Mouse (Mus musculus) ZHBTc4 (cell line): ENCODE results near the gene Slc25a35.
"Not testable (repeated sequence)": the region's sequence is repeated elsewhere in the genome, so short reads cannot be mapped to it uniquely, and the experiment has no call there.

Experiments used
- DNase-seq: peaks from one replicate; pipeline ENCODE4 v3.0.0-alpha.2; 2011; ENCODE audit warnings: low read depth, low spot score

Slc25a35 gene

GRCm38 (mm10) chr11:68961596-68961995, 6.3 kb upstream of the Slc25a35 start:
- DNase-seq, result no peak

- not testable (repeated sequence) for DNase-seq
These were observed 5.8 kb upstream of the Slc25a35 start for GRCm38 (mm10) chr11:68962159-68962558.

- DNase-seq, result no peak
These were observed 4.5 kb upstream of the Slc25a35 start for GRCm38 (mm10) chr11:68963405-68963804.

GRCm38 (mm10) chr11:68965050-68965449, 2.9 kb upstream of the Slc25a35 start:
- no peak for DNase-seq

GRCm38 (mm10) chr11:68965845-68966244, 2.1 kb upstream of the Slc25a35 start:
- DNase-seq, result peak; percentile 64

GRCm38 (mm10) chr11:68966554-68966953, 1.4 kb upstream of the Slc25a35 start:
- DNase-seq, result no peak

GRCm38 (mm10) chr11:68968752-68969151, 821 bp downstream of the Slc25a35 start:
- DNase-seq, result no peak

GRCm38 (mm10) chr11:68970232-68970631, 2.3 kb downstream of the Slc25a35 start:
- DNase-seq, result no peak

- DNase-seq, result peak; percentile 96
These were observed 5.5 kb downstream of the Slc25a35 start for GRCm38 (mm10) chr11:68973250-68974058.

GRCm38 (mm10) chr11:68974059-68974450, 6.1 kb downstream of the Slc25a35 start:
- DNase-seq, result no peak

GRCm38 (mm10) chr11:68975085-68975484, 7.2 kb downstream of the Slc25a35 start, which contains the start of gene Rangrf:
TSS of gene Rangrf (minus strand) at chr11:68975185.
- DNase-seq, result no peak

GRCm38 (mm10) chr11:68975601-68976000, 7.7 kb downstream of the Slc25a35 start:
- DNase-seq, result no peak

- no peak for DNase-seq
These were observed 11.4 kb downstream of the Slc25a35 start for GRCm38 (mm10) chr11:68979320-68979733.

- DNase-seq, result no peak
These were observed 13.0 kb downstream of the Slc25a35 start for GRCm38 (mm10) chr11:68980919-68981318.

- peak; percentile 89 for DNase-seq
These were observed 14.9 kb downstream of the Slc25a35 start for GRCm38 (mm10) chr11:68982639-68983369.

- DNase-seq, result no peak
These were observed 19.5 kb downstream of the Slc25a35 start for GRCm38 (mm10) chr11:68987365-68987882.

GRCm38 (mm10) chr11:68988341-68988740, 20.4 kb downstream of the Slc25a35 start:
- DNase-seq, result peak; percentile 40

GRCm38 (mm10) chr11:68993122-68993521, 25.2 kb downstream of the Slc25a35 start:
- DNase-seq, result no peak

- peak; percentile 66 for DNase-seq
These were observed 26.4 kb downstream of the Slc25a35 start for GRCm38 (mm10) chr11:68994377-68994776.

GRCm38 (mm10) chr11:68997080-68997479, 29.1 kb downstream of the Slc25a35 start:
- DNase-seq, result no peak

GRCm38 (mm10) chr11:69002782-69003181, 34.9 kb downstream of the Slc25a35 start:
- not testable (repeated sequence) for DNase-seq

GRCm38 (mm10) chr11:69003592-69003991, 35.7 kb downstream of the Slc25a35 start:
- DNase-seq, result no peak
